Mouse (Mus musculus) spleen, postnatal 4 days (tissue): ENCODE measurements around the gene Tex30.

Source experiments
- DNase-seq, 2 experiments: peaks; one replicate each; pipeline ENCODE4 v3.0.0; 2022; ENCODE audit warnings: low spot score in 2 of 2

Tex30 gene

GRCm38 (mm10) chr1:44042555-44042915 is 59.7 kb downstream of the Tex30 start:
- no peak for DNase-seq

DNA sequence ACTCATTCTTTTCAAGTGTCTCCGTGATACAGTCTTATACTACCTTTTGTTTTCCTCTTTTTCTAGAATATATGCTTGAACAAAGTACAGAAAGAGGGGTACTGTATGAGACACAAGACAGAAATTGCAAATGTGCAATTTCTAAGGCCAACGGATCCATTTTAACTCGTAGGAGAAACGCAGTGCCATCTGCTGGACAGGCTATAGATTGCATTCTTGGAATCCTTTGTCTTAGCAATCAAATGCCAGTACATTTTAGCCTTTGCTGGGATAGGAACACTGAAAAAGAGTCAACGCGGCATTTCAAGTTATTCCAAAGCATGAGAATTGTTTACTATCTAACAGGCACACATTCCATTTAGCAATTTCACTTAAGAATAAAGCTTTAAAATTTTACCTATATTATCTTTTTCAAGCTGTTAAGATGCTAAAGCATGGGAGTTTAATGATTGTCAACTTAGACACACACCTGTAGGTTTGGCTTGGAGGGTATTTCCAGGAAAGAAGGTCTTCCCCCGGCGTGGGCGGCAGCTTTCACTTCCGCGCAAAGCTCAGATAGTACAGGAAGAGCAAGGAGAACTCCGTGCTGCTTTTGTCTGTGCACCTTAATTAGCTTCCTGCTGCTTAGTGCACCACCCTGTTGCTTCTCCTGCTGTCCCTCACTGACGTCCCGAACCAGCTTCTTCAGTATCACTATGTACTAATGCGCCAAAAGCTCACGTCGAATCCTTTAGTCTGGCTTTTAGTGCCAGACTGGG is 60.3 kb downstream of the Tex30 start:
- DNase-seq, result peak; percentile 49 to 70
